Mouse (Mus musculus): ENCODE results near the gene Btbd9.
A peak's percentile ranks its signal among the peaks of the same experiment; 100 is the strongest.

Gene Btbd9

GRCm38 (mm10) chr17:30378221-30379010 lies 197.9 kb downstream of the Btbd9 start:
- DNase-seq, result no peak

GRCm38 (mm10) chr17:30377754-30378153 lies 198.5 kb downstream of the Btbd9 start:
- DNase-seq, result no peak

- no peak for DNase-seq
These were observed 201.2 kb downstream of the Btbd9 start for GRCm38 (mm10) chr17:30375107-30375506.

- DNase-seq, result no peak
These were observed 207.7 kb downstream of the Btbd9 start for GRCm38 (mm10) chr17:30368559-30368958.

- DNase-seq, result no peak
These were observed 211.6 kb downstream of the Btbd9 start for GRCm38 (mm10) chr17:30364701-30365100.

- DNase-seq, result no peak
These were observed 212.9 kb downstream of the Btbd9 start for GRCm38 (mm10) chr17:30363365-30363764.

- DNase-seq, result no peak
These were observed 215.6 kb downstream of the Btbd9 start for GRCm38 (mm10) chr17:30360654-30361053.

GRCm38 (mm10) chr17:30359392-30359791 lies 216.9 kb downstream of the Btbd9 start:
- DNase-seq, result no peak

GRCm38 (mm10) chr17:30355431-30355830 lies 220.9 kb downstream of the Btbd9 start:
- DNase-seq, result no peak

- DNase-seq, result no peak
These were observed 221.9 kb downstream of the Btbd9 start for GRCm38 (mm10) chr17:30354381-30354780.

GRCm38 (mm10) chr17:30348031-30348430 lies 228.3 kb downstream of the Btbd9 start:
- DNase-seq, result no peak

GRCm38 (mm10) chr17:30347101-30347613 lies 229.1 kb downstream of the Btbd9 start:
- peak; percentile 25 for DNase-seq

GRCm38 (mm10) chr17:30345008-30345407 lies 231.3 kb downstream of the Btbd9 start:
- DNase-seq, result no peak

GRCm38 (mm10) chr17:30343701-30344473 lies 232.4 kb downstream of the Btbd9 start:
- DNase-seq, result peak; percentile 25

GRCm38 (mm10) chr17:30341556-30341955 lies 234.7 kb downstream of the Btbd9 start:
- DNase-seq, result no peak

- no peak for DNase-seq
These were observed 235.7 kb downstream of the Btbd9 start for GRCm38 (mm10) chr17:30340495-30341126.

- no peak for DNase-seq
These were observed 237.0 kb downstream of the Btbd9 start for GRCm38 (mm10) chr17:30339317-30339716.

GRCm38 (mm10) chr17:30336816-30337215 lies 239.5 kb downstream of the Btbd9 start:
- no peak for DNase-seq

- no peak for DNase-seq
These were observed 240.0 kb downstream of the Btbd9 start for GRCm38 (mm10) chr17:30336280-30336679.

- DNase-seq, result no peak
These were observed 240.5 kb downstream of the Btbd9 start for GRCm38 (mm10) chr17:30335746-30336145.

- no peak for DNase-seq
These were observed 242.0 kb downstream of the Btbd9 start for GRCm38 (mm10) chr17:30334257-30334656.

- no peak for DNase-seq
These were observed 243.2 kb downstream of the Btbd9 start for GRCm38 (mm10) chr17:30333136-30333535.

GRCm38 (mm10) chr17:30331380-30331779 lies 244.9 kb downstream of the Btbd9 start:
- DNase-seq, result no peak
